Mouse (Mus musculus): ENCODE measurements around the gene Slc23a2. TPM values are rescaled to one million over a fixed set of nuclear protein-coding genes. Genes with fewer than 3 reads are reported as not detected.

Gene Slc23a2
- polyA plus RNA-seq, 1 experiment from 2014 or later, result 18.5 TPM

DNA sequence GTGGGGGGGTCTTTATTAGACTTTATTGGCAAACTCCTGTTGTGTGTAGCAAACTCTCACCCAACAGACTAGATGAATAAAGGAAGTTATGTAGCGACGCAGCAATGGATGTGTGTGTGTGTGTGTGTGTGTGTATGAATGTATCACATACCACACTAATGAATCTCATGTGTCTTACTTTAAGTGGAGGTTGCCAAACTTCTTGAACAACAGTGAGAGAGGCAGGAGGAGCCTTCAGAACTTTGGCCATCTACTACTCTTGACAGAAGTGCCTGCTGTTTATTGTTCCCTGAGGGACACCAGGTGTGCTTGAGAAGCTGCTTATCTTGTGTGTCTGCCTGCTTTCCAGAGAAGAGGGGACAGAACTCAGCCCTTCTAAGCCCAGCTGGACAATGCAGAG, 134.1 kb downstream of the Slc23a2 start:
- no peaks in the 10 kb centered on the region for H3K36me3 ChIP-seq (ENCODE audit: control insufficient read depth, insufficient read depth, low read length)

DNA sequence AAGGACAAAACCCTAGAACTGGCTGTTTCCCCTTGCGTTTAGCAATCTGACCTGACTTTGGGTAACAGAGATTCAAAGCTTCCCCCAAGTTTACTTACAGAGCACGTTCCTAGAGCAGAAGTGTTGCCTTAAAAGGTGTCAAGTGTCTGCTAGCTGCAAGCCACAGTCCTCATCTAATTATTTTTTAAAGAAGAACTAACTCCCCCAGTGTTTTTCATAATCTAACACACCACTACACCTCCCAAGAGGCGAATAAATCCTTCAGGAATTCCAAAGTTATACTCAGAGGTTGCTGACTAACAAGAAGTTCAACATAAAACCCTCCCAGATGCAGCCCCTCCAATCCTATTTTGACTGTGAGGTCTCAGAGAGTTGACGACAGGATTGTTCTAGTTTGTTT, 136.7 kb downstream of the Slc23a2 start:
- Histone ChIP-seq H3K27ac (replicated peaks; ENCODE audit: low read depth, low read length) (no peak overlapping the region), H3K4me2 (ENCODE audit: low read depth, low read length) (no peak overlapping the region)
- no peak for ATAC-seq (ENCODE audit: low read depth)

More for the DNA sequence above, 134.1 kb downstream of the Slc23a2 start:
- H3K4me2 ChIP-seq (ENCODE audit: low read depth, low read length), result no peak overlapping the region
- H3K9me3 ChIP-seq (ENCODE audit: control insufficient read depth, low read length), result no peaks in the 10 kb centered on the region
- no peaks in the 10 kb centered on the region for H3K27me3 ChIP-seq (replicated peaks; ENCODE audit: control insufficient read depth, insufficient read depth, low read length)
- DNase-seq (ENCODE audit: low spot score) (no peak), ATAC-seq (ENCODE audit: low read depth) (no peak)
- no peak overlapping the region for H3K4me3 ChIP-seq (ENCODE audit: low read depth, low read length)
- H3K9ac ChIP-seq (ENCODE audit: low read depth, low read length), result no peak overlapping the region
- H3K27ac ChIP-seq (replicated peaks; ENCODE audit: low read depth, low read length), result no peak overlapping the region
- H3K4me1 ChIP-seq (ENCODE audit: control insufficient read depth, insufficient read depth, low read length), result peaks cover 12% of the 10 kb centered on the region; the same call in 1 of the 2 replicates
- 54% methylated on average over 2 of the region's 2 CpGs for WGBS

GRCm38 (mm10) chr2:132007475-132007819, 137.5 kb downstream of the Slc23a2 start:
- Histone ChIP-seq H3K4me1 (ENCODE audit: control insufficient read depth, insufficient read depth, low read length) (peaks cover 21% of the 10 kb centered on the region), H3K4me2 (ENCODE audit: low read depth, low read length) (no peak overlapping the region), H3K9ac (ENCODE audit: low read depth, low read length) (no peak overlapping the region), H3K36me3 (ENCODE audit: control insufficient read depth, insufficient read depth, low read length) (no peaks in the 10 kb centered on the region; the same call in 1 of the 2 replicates), H3K4me3 (ENCODE audit: low read depth, low read length) (no peak overlapping the region), H3K9me3 (ENCODE audit: control insufficient read depth, low read length) (no peaks in the 10 kb centered on the region), H3K27me3 (replicated peaks; ENCODE audit: control insufficient read depth, insufficient read depth, low read length) (no peaks in the 10 kb centered on the region), H3K27ac (replicated peaks; ENCODE audit: low read depth, low read length) (no peak overlapping the region)
- DNase-seq (ENCODE audit: low spot score) (no peak), ATAC-seq (ENCODE audit: low read depth) (no peak)
- WGBS, result 45% methylated on average over 6 of the region's 6 CpGs

More for the DNA sequence above, 136.7 kb downstream of the Slc23a2 start:
- WGBS, result 35% methylated on average over 4 of the region's 4 CpGs
- Histone ChIP-seq H3K9ac (ENCODE audit: low read depth, low read length) (no peak overlapping the region), H3K36me3 (ENCODE audit: control insufficient read depth, insufficient read depth, low read length) (no peaks in the 10 kb centered on the region; the same call in 1 of the 2 replicates), H3K9me3 (ENCODE audit: control insufficient read depth, low read length) (no peaks in the 10 kb centered on the region), H3K4me1 (ENCODE audit: control insufficient read depth, insufficient read depth, low read length) (peaks cover 21% of the 10 kb centered on the region), H3K4me3 (ENCODE audit: low read depth, low read length) (no peak overlapping the region), H3K27me3 (replicated peaks; ENCODE audit: control insufficient read depth, insufficient read depth, low read length) (no peaks in the 10 kb centered on the region)
- no peak for DNase-seq (ENCODE audit: low spot score)

DNA sequence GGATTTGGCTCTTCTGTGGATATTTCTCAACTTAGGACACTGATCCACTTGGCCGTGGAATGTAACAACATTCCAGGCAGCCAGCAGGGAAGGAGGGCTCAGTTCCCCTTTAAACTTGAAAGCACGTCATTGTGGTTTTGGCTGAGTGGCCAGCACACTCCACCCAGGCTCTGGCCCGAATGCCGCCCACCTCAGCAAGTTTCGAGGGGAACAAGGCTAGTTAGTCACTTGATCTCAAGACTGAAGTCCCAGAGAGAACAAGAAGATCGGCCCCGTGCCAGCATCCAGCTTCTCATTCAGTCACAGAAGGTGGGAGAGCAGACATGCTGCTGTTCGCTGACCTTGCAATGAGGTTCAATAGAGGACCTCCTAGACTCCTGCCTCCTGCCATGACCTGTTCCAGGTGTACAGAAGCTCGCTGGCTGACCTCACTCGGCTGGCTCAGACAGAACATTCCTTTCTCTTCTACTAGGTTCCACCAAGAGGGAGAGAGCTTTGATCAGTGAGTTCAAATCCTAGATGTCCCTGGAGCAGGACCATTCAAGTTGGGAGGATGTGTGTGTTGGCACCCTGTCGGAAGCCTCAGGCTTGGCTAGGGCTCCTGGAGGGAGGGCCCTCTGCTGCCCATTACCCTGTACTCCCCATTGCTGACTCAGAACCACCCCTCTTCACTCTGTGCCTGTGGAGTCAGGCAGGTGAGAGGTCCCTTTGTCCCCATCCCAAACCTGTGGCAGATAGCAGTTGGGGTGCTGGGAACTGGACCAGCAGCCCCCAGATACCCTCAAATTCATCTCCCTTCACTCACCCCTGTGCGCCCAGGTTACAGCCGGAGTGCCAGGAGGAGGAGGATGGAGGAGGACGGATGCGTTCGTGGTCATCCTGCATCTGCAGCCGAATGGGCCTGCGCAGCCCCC, 138.1 kb downstream of the Slc23a2 start:
- ATAC-seq (ENCODE audit: low read depth), result peak; percentile 85
- Histone ChIP-seq H3K27ac (replicated peaks; ENCODE audit: low read depth, low read length) (peak overlapping the region; percentile 69), H3K4me2 (ENCODE audit: low read depth, low read length) (no peak overlapping the region), H3K9ac (ENCODE audit: low read depth, low read length) (no peak overlapping the region), H3K27me3 (replicated peaks; ENCODE audit: control insufficient read depth, insufficient read depth, low read length) (no peaks in the 10 kb centered on the region), H3K9me3 (ENCODE audit: control insufficient read depth, low read length) (no peaks in the 10 kb centered on the region), H3K36me3 (ENCODE audit: control insufficient read depth, insufficient read depth, low read length) (no peaks in the 10 kb centered on the region; the same call in 1 of the 2 replicates), H3K4me1 (ENCODE audit: control insufficient read depth, insufficient read depth, low read length) (peaks cover 21% of the 10 kb centered on the region), H3K4me3 (ENCODE audit: low read depth, low read length) (no peak overlapping the region)
- WGBS, result 65% methylated on average over 18 of the region's 18 CpGs
- peak; percentile 91 for DNase-seq (ENCODE audit: low spot score)

DNA sequence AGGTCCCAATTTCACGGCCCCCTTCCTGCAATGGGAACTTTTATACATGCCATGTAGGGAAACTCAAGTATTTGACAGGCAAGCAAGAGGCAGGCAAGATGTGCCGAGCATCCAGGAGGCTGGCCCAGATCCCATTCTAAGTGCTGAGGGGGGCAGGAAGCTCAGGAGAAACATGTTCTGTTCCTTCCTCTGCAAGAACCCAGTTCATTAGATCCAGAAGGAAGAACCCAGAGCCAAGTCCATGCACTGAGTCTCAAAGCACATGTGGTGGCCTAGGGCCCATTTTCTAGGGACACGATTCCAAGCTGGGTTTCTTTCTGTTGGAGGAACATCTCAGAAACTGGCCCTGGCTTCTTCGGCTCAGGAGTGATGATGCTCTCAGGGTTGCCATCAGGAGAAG, 139.5 kb downstream of the Slc23a2 start:
- Histone ChIP-seq H3K36me3 (ENCODE audit: control insufficient read depth, insufficient read depth, low read length) (no peaks in the 10 kb centered on the region; the same call in 1 of the 2 replicates), H3K4me1 (ENCODE audit: control insufficient read depth, insufficient read depth, low read length) (peaks cover 21% of the 10 kb centered on the region), H3K9me3 (ENCODE audit: control insufficient read depth, low read length) (no peaks in the 10 kb centered on the region), H3K27me3 (replicated peaks; ENCODE audit: control insufficient read depth, insufficient read depth, low read length) (no peaks in the 10 kb centered on the region), H3K4me2 (ENCODE audit: low read depth, low read length) (no peak overlapping the region), H3K9ac (ENCODE audit: low read depth, low read length) (no peak overlapping the region), H3K4me3 (ENCODE audit: low read depth, low read length) (no peak overlapping the region), H3K27ac (replicated peaks; ENCODE audit: low read depth, low read length) (peak overlapping the region; percentile 69)
- WGBS, result 64% methylated on average over 4 of the region's 4 CpGs
- no peak for DNase-seq (ENCODE audit: low spot score)
- no peak for ATAC-seq (ENCODE audit: low read depth)

DNA sequence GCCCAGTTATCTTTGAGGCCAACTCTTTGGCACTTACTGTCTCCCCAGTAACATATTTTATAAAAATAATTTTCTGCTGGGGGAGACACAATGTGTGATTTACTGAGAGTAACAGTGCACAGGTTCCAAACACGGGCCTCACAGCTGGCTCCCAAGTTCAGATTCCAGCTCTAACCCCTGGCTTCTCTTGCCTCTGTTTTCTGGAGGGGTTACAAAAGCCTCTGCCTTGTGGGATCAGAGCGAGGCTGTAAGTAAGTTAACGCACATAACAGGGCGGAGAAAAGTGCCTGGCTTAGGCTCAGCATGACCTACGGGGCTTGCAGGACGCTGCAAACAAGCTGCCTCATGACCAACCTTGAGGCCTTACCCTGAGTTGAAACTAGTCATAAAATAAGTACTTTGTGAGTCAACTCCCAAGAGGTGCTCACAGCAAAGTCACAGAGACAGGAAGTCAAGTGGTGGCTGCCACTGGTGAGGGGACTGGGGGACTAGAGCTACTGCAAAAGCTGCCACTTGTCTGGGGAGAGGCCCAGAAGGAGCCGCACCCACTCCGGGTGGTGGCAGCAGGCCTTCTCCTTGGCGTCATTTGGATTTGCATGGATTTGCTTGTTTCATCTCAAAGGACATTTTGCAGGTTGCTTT, 140.3 kb downstream of the Slc23a2 start:
- peaks cover 21% of the 10 kb centered on the region for H3K4me1 ChIP-seq (ENCODE audit: control insufficient read depth, insufficient read depth, low read length)

DNA sequence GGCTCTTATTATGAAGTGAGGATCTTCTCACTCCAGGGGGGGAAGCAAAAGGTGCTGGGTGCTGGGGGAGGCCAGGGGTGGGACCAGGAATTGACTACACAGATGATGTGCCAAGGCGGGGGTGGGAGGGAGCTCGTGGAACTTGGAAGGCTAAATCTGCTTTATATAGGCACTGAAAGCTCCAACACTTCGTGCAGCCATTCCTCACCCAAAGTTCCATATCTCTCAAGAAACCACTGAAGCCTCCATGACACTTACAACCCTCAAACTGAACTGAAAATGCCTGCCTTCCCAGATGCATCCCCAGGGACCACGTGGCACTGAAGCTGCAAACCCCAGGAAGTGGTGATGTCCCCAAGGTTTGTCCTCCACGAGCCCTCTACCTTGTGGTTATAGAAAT, 141.0 kb downstream of the Slc23a2 start:
- Histone ChIP-seq H3K27ac (replicated peaks; ENCODE audit: low read depth, low read length) (no peak overlapping the region), H3K4me3 (ENCODE audit: low read depth, low read length) (no peak overlapping the region), H3K36me3 (ENCODE audit: control insufficient read depth, insufficient read depth, low read length) (no peaks in the 10 kb centered on the region; the same call in 1 of the 2 replicates), H3K27me3 (replicated peaks; ENCODE audit: control insufficient read depth, insufficient read depth, low read length) (no peaks in the 10 kb centered on the region), H3K4me2 (ENCODE audit: low read depth, low read length) (no peak overlapping the region), H3K9ac (ENCODE audit: low read depth, low read length) (no peak overlapping the region), H3K9me3 (ENCODE audit: control insufficient read depth, low read length) (no peaks in the 10 kb centered on the region), H3K4me1 (ENCODE audit: control insufficient read depth, insufficient read depth, low read length) (peaks cover 21% of the 10 kb centered on the region)
- no peak for DNase-seq (ENCODE audit: low spot score)
- no peak for ATAC-seq (ENCODE audit: low read depth)
- 74% methylated on average over 5 of the region's 5 CpGs for WGBS

More for the DNA sequence above, 140.3 kb downstream of the Slc23a2 start:
- 70% methylated on average over 9 of the region's 9 CpGs for WGBS
- Histone ChIP-seq H3K4me2 (ENCODE audit: low read depth, low read length) (no peak overlapping the region), H3K9ac (ENCODE audit: low read depth, low read length) (no peak overlapping the region), H3K9me3 (ENCODE audit: control insufficient read depth, low read length) (no peaks in the 10 kb centered on the region), H3K27me3 (replicated peaks; ENCODE audit: control insufficient read depth, insufficient read depth, low read length) (no peaks in the 10 kb centered on the region), H3K36me3 (ENCODE audit: control insufficient read depth, insufficient read depth, low read length) (no peaks in the 10 kb centered on the region; the same call in 1 of the 2 replicates), H3K27ac (replicated peaks; ENCODE audit: low read depth, low read length) (no peak overlapping the region), H3K4me3 (ENCODE audit: low read depth, low read length) (no peak overlapping the region)
- ATAC-seq (ENCODE audit: low read depth), result no peak
- no peak for DNase-seq (ENCODE audit: low spot score)

All from embryonic facial prominence, embryonic 14.5 days (tissue).